Mouse (Mus musculus) layer of hippocampus, postnatal 36 days (tissue): ENCODE measurements around the gene Tmcc2. TPM values are rescaled to one million over a fixed set of nuclear protein-coding genes. Genes with fewer than 3 reads are reported as not detected.
"Not testable (repeated sequence)": the region's sequence is repeated elsewhere in the genome, so short reads cannot be mapped to it uniquely, and the experiment has no call there.

Source experiments
- DNase-seq, 2 experiments: peaks; one replicate each; pipeline ENCODE4 v3.0.0; 2022
- total RNA-seq, 2 experiments: library from RNA; stranded (reverse); gene quantifications; 2 replicates each; pipeline ENCODE4 v1.2.3; 2021

Gene Tmcc2
- total RNA-seq, 2 experiments from 2014 or later: 240 to 247 TPM

GRCm38 (mm10) chr1:132367692-132368506 is 23.2 kb downstream of the Tmcc2 start:
- DNase-seq: peak; percentile 79

DNA sequence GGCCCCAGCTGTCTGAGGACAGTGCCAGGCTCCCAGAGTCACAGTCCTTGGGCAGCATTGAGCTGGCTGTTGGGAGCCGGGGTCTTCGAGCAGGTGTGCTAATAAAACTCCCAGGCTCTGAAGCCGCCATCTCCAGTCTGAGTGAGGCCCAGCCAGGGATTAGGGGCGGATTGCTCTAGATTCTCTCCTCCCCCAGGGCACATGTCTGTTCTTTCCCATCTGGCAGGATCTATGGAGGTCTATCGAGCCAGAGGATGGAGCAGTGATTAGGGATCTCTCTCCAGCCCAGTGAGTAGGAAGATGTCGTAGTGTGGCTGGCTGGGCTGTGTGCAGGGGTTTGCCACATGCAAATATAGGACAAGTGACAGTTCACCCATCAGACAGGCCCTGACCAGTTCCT is 24.1 kb downstream of the Tmcc2 start:
- DNase-seq: no peak

- no peak for DNase-seq
These were observed 24.8 kb downstream of the Tmcc2 start for GRCm38 (mm10) chr1:132366235-132366634.

- DNase-seq: no peak
These were observed 25.4 kb downstream of the Tmcc2 start for GRCm38 (mm10) chr1:132365645-132366044.

DNA sequence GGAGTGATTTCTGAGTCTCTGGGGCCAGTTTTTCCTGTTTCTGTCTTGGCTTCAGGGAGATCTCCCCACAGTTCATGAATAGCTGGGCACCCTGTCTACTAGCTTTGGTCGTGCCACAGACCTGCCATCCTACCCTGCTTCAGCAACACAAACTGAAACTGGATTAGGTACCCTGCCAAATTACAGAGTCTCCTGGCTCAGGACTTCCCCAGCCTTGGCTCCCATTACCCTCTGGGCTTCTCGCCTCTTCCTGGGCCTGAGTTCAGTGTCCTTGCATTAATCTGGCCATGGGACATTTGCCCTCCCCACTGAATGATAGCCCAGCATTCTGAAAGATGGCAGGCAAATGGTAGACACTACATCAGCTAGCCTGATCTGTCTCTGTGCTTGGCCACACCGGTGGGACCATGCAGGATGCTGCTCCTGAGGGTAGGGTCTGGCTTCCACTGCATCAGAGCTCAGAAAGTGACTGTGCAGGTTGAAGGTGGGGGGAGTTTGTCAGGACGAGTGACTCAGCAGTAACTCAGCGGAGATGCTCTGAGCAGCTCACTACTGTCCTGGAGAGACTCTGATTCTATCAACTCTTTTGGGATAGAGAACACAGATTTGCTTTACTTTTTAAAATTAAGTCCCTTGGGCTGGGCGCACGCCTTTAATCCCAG is 26.1 kb downstream of the Tmcc2 start:
- no peak for DNase-seq

- no peak for DNase-seq
These were observed 26.7 kb downstream of the Tmcc2 start for GRCm38 (mm10) chr1:132364388-132364787.

GRCm38 (mm10) chr1:132361959-132362358 is 29.1 kb downstream of the Tmcc2 start:
- no peak for DNase-seq

DNA sequence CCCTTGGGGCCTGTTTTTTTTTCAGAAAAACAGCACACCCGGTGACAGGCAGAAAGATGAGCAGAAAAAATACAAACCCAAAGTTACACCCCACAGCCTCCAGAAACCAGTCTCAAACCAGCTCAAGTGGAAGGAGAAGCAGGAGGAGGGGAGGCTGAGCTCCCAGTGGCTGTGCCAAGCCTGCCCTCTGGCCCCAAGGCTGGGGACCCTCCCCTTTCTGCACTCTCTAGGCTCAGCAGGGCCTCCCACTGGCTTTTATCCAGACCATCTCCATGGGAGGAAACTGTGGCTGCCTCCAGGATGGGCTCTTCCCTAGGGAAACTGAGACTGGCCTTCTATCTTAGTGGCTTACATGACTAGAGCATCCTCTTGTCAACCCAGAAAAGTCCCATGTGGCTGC is 34.2 kb downstream of the Tmcc2 start:
- no peak for DNase-seq

DNA sequence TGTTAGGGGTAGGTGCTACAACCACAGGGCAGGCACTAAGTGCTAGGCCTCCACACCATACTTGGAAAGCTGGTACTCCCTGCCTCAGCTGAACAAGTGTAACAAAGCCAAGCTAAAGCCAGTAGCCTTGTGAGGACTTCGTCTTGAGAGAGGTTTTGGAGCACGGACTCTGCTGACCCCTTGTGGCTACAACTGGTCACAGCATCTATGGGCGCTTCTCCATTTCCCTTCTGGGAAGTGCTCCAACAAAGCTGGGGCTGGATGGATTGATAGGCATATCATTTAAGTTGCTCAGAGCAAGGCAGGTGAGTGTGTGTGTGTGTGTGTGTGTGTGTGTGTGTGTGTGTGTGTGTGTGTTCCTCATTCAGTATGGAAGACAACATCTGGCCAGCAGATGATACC is 35.2 kb downstream of the Tmcc2 start:
- DNase-seq: peak; percentile 85 to 88

- no peak for DNase-seq
These were observed 35.9 kb downstream of the Tmcc2 start for GRCm38 (mm10) chr1:132355162-132355601.

GRCm38 (mm10) chr1:132354234-132354633 is 36.8 kb downstream of the Tmcc2 start:
- no peak for DNase-seq

GRCm38 (mm10) chr1:132353389-132353788 is 37.7 kb downstream of the Tmcc2 start:
- DNase-seq: no peak

DNA sequence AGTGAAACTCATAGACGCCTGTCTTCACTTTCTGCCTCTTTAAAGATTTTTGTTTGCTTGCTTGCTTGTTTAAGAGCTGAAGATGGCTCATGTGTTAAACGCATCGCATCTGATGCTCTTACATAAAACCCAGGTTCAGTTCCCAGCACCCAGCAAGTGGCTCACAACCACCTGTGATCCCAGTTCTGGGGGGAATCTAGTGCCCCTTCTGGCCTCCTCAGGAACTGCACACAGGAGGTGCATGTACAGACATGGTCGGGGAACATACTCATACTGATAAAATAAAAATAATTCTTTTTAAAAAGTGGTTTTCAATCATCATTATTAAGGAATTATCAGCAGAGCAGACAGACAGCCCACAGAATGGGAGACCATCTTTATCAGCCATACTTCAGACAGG is 40.0 kb downstream of the Tmcc2 start:
- no peak for DNase-seq

GRCm38 (mm10) chr1:132349601-132350000 is 41.5 kb downstream of the Tmcc2 start:
- not testable (repeated sequence) for DNase-seq

DNA sequence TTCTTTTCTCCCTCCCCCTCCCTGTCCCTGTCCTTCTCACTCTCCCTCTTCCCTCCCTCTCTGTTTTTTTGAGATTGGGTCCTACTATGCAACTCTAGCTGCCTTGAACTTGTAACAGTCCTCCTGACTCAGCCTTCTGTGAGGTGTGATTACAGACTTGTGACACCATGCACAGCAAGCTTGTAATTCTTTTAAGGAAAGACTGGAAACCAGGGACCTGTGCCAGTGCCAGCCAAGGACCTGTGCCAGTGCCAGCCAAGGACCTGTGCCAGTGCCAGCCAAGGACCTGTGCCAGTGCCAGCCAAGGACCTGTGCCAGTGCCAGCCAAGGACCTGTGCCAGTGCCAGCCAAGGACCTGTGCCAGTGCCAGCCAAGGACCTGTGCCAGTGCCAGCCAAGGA is 42.0 kb downstream of the Tmcc2 start:
- not testable (repeated sequence) for DNase-seq

DNA sequence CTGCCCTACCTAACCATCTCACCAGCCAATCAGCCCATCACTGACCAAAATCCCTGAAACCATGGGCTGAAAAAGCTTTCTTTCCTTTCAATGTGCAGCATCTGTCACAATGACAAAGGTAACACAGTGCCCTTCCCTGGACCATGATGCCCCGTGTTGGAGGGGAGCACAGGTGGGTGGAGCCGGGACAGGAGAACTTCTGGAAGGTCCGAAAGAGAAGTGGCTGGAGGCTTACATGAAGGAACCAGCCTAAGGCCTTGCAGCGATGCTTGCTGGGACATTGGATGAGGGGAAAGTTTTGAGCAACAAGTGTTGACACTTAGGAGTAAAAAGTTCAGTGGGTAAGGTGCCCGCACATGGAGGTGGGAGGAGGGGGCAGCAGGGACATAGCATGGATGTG is 42.7 kb downstream of the Tmcc2 start:
- DNase-seq: no peak

DNA sequence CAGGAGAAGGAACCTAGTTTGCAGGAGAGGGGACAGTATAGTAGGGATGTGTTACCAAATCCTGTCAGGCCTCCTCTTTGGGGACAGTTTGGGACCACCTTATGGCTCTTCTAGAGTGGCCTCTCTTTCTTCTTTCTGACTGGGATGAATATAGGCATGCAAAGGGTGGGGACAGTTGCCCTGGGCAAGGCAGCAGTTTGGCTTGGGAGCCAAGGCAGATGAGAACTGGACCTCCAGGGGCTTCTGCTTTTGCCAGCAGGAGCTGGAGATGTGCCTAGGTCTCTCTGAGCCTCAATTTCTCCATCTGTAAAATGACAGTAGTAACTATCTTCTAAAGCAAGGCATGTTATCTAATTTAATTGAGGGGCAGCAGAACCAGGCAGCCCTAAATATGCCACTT is 44.1 kb downstream of the Tmcc2 start:
- DNase-seq: no peak

- DNase-seq: no peak
These were observed 44.8 kb downstream of the Tmcc2 start for GRCm38 (mm10) chr1:132346134-132346851.

GRCm38 (mm10) chr1:132345514-132345913 is 45.6 kb downstream of the Tmcc2 start:
- DNase-seq: no peak

DNA sequence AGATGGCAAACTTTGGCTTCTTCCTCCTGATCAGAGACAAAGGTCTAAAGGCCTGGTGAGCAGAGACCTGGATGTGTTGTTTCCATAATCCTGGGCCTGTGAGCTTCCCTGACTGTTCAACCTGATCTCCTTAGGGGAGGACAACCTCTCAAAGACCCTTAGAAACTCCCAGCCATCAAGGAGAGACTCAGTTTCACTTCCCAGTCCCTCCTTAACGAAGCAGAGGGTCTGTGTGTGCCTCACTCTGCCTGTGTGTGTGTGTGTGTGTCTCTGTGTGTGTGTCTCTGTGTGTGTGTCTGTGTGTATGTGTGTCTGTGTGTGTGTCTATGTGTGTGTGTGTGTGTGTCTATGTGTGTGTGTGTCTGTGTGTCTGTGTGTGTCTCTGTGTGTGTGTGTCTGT is 47.4 kb downstream of the Tmcc2 start:
- DNase-seq: no peak

GRCm38 (mm10) chr1:132343191-132343590 is 47.9 kb downstream of the Tmcc2 start:
- no peak for DNase-seq

DNA sequence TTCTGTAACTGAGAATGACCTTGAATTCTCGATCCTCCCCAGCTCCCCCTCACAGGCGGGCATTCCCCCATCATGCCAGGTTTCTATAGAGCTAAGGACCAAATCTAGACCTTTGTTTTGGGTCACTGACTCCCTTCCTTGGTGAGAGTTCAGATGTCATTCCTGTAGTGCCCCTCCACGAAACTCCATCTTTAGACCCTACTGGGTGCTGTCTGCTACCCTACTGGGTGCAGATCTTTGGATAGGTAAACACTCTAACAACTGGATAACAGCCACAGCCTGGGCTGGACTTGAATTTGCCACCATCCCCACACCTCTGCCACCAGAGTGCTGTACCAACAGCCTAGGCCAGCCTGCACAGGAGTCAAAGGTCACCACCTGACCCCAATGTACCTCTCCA is 48.6 kb downstream of the Tmcc2 start:
- no peak for DNase-seq
